Mouse (Mus musculus): Measurements from ENCODE around the gene Ctrc.
A peak's percentile ranks its signal among the peaks of the same experiment; 100 is the strongest.

Ctrc gene

GRCm38 (mm10) chr4:141866933-141867490 is 20.9 kb upstream of the Ctrc start:
- DNase-seq: peak; percentile 53 to 72

DNA sequence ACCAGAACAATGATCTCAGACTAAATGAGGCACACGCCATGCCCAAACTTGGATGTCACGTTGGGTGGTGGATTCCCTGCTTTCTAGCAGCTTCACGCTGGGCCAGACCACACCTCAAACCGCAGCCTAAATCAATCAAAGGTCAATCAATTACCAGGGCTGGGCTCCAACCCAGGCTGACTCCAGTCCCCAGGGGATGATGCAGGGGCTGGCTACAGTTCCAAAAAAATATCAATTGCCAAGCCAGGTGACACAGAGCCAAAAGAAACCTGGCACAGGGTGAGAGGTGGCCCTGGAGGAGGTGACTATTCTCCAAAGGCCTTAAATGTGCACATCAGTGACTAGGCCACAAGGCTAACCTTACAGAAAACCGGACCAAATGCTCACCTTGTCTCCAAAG is 19.4 kb upstream of the Ctrc start:
- peak; percentile 29 to 46 for DNase-seq

- no peak for DNase-seq
Observed at GRCm38 (mm10) chr4:141865006-141865405, 18.8 kb upstream of the Ctrc start.

- DNase-seq: no peak
Observed at GRCm38 (mm10) chr4:141864506-141864905, 18.3 kb upstream of the Ctrc start.

GRCm38 (mm10) chr4:141863726-141864280 is 17.6 kb upstream of the Ctrc start:
- DNase-seq: no peak

GRCm38 (mm10) chr4:141862867-141863266 is 16.7 kb upstream of the Ctrc start:
- no peak for DNase-seq

GRCm38 (mm10) chr4:141861591-141862295 is 15.6 kb upstream of the Ctrc start:
- no peak for DNase-seq

DNA sequence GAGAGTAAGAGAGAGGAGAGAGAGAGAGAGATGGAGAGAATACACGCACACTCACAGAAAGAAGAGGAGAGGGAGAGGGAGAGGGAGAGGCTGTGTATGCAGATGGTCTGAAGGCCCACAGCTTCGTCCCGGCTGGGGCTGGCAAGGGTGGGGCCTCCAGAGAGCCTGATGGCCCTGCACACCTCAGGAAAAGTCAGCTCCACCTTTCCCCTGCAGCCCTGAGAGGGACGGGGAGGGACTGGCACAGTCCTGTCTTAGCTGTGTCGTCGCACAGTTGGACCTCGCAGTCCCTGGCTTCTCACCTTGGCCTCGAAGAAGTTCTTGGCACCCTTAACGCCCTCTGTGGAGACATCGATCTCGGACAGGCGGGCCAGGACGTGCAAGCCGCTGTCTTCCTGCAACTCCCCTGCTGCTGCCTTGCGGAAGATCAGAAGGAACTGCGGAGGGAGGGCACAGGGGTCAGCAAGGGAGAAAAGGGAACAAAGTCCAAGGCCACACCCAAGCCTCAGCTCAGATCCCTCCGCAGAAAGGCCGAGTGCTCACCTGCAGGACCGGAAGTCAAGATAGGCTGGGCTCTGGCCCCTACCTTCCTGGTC is 14.2 kb upstream of the Ctrc start:
- no peak for DNase-seq

DNA sequence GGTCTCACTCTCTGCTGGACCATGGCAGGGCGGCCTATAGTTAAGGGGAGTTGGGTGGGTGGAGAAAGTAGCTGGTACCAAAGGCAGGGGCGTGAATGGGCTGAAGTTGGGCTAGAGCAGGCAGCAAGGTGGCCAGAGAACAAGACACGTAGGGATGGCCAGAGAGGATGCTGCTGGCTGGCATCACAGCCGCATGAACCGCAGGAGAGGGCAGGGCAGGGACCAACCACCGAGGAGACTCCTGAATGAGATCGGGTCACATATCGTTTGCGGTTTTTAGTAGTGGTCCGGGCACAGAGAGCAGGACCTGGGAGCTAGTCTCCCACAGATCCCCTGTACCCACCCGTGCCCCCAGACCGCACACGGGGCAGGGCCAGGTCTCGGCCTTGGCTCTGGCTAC is 13.2 kb upstream of the Ctrc start:
- DNase-seq: no peak

GRCm38 (mm10) chr4:141858501-141858900 is 12.3 kb upstream of the Ctrc start:
- DNase-seq: no peak

DNA sequence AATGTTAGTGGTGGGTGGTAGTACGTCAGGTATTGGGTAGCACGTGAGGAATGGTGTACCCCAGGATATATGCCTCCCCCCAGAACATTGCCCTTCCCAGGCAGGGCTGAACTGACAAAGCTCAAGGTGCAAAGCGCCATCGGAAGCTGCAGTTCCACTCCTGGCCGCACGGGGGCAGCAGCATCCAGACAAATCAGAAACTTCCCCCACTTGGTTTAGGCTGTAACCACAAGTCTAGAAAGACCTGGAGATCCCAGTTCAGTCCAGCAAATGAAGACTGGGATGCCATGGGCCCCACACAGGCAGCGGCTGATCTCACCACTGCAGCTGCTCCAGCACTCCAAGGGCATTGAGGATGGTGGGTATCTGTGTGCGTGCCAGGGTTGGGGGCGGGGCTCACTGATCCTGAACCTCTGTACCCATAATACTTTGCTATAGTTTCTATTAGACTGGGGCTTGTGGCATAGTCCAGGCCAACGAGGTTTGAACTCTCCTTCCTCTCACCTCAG is 11.3 kb upstream of the Ctrc start:
- peak; percentile 75 to 91 for DNase-seq

GRCm38 (mm10) chr4:141853437-141853836 is 7.3 kb upstream of the Ctrc start:
- peak; percentile 38 to 83 for DNase-seq

DNA sequence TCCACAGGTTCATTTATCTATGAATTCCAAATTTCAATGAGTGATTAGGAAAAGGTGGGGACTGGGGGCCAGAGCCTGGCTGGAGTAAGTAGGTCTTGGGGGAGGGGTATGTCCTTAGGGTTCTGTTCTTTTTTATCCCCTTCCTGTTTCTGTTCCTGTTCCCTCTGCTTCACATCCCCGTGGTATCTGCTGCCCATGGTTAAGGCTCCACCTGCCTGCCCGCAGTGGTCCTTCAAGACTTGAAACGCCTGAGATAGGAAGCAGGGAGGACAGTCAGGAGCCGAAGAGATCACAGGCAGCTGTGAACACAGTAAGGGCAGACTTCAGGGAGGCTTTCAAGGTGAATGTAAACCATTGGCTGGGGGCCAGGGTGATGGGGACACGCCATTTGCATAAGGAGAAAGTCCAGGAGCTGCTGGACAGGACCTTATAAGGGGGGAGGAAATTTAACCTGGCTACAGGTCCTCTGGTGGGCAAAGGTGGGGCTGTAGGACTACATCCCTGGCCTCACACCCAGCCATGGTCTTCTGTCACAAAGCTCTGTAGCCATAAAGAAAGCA is 11.5 kb downstream of the Ctrc start:
- peak; percentile 33 to 48 for DNase-seq

- DNase-seq: no peak
Observed at GRCm38 (mm10) chr4:141833911-141834310, 12.2 kb downstream of the Ctrc start.

- DNase-seq: no peak
Observed at GRCm38 (mm10) chr4:141831361-141831760, 14.8 kb downstream of the Ctrc start.

DNA sequence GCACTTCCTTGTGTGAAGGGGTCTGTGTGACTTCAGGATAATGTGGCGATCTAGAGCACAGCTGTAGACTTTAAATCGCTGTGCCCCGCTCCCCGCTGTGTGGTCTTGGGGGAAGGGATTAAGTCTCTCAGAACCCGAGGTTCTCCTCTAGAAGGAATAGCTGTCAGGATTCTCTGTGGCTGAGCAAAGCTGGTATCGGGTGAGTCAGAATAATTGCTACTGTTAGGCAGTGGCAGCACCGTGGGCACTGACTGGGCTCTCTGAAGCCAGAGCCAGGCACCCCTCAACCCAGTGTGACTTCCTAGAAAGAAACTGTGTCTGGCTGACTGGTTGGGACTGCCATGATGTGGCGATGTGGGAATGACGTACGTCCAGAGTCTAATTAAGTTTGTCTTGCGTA is 15.8 kb downstream of the Ctrc start:
- no peak for DNase-seq

DNA sequence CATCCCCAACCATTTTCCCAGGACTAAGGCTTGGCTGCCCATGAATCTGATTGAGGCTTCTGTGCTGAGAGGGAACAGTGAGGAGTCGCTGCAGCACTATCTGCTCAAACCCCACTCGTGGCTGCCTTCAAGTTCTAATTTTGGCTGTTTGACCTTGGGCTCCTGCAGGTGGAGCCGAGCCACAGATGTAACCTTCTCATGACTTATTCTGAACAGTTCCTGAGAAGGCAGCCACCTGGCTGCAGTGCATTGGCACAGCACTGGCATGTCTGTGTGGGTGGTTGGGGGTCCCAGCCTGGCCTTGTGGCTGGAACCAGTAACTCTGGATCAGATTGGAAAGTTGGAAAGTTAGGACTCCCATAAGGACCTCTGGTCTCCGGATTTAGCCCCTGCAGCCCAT is 18.0 kb downstream of the Ctrc start:
- DNase-seq: no peak

GRCm38 (mm10) chr4:141827401-141827800 is 18.8 kb downstream of the Ctrc start:
- no peak for DNase-seq

DNA sequence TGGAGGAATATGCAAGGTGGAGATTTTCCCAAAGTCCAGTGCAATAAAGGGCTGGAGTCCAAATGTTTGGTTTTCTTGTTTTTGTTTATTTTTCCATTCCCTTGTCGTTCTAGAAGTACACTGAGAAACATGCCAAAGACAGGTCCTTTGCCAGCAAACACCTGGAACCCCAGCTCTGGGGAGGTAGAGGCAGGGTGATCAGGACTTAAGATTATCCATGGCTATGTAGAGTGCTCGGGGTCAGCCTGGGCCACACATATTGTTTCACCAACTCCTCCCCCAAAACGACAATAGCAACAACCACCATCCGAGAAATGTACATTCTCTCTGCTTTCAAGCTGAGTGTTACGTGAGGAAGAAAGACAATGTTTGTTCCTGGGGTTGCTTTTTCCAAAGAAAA is 20.1 kb downstream of the Ctrc start, which contains the start of gene Cela2a:
Gene Cela2a, minus strand, starts transcription at position 101 of the 400 bp plus-strand sequence.
- no peak for DNase-seq

GRCm38 (mm10) chr4:141822979-141823378 is 23.2 kb downstream of the Ctrc start:
- peak in 1 of 2 experiments; percentile 24 for DNase-seq

GRCm38 (mm10) chr4:141822089-141822488 is 24.1 kb downstream of the Ctrc start:
- peak; percentile 17 to 68 for DNase-seq

GRCm38 (mm10) chr4:141821178-141821577 is 25.0 kb downstream of the Ctrc start:
- DNase-seq: no peak

DNA sequence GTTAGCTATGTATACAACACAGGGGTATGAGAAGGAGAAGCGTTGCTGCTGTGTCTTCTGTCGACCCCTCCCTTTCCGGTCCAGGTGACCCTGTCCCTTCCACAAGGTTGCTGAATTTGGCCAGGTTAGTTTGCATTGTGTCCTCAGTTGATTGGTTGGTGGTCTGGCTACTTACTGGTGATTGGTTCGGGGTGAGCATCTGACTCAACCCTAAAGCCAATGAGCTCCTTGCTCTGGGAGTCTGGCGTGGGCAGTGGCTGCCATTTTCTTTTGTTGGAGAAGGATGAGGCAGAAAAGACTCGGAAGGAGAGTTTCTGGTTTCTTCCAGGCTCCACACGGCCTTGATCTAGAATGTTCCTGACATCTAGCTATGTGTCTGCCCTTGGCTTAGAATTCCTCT is 26.8 kb downstream of the Ctrc start:
- DNase-seq: no peak
